Mouse (Mus musculus) erythroblast, adult 5-6 weeks (primary cell): Measurements from ENCODE around the gene Erv3. TPM values are rescaled to one million over a fixed set of nuclear protein-coding genes. Genes with fewer than 3 reads are reported as not detected.
A peak's percentile ranks its signal among the peaks of the same experiment; 100 is the strongest.

ENCODE experiments used
- ATAC-seq: replicated peaks from 2 replicates; pipeline ENCODE4 v1.8.0; 2016; ENCODE audit warnings: moderate number of reproducible peaks, mild to moderate bottlenecking, moderate TSS enrichment, inconsistent platforms; ENCODE audit not compliant: poor library complexity, low FRiP score, severe bottlenecking
- total RNA-seq, 2 experiments: library from RNA; stranded (forward) in 1 of 2; stranded (reverse) in 1 of 2; fragments of 150-400 nt in 1 of 2; fragments of 200-764, 138-1000 nt in 1 of 2; gene quantifications; 2 replicates each; pipeline versions ENCODE4 v1.2.3 to v1.2.4; 2015 to 2017; ENCODE audit warnings: low replicate concordance in 2 of 2

Gene Erv3
- total RNA-seq, 2 experiments from 2014 or later, result not detected

DNA sequence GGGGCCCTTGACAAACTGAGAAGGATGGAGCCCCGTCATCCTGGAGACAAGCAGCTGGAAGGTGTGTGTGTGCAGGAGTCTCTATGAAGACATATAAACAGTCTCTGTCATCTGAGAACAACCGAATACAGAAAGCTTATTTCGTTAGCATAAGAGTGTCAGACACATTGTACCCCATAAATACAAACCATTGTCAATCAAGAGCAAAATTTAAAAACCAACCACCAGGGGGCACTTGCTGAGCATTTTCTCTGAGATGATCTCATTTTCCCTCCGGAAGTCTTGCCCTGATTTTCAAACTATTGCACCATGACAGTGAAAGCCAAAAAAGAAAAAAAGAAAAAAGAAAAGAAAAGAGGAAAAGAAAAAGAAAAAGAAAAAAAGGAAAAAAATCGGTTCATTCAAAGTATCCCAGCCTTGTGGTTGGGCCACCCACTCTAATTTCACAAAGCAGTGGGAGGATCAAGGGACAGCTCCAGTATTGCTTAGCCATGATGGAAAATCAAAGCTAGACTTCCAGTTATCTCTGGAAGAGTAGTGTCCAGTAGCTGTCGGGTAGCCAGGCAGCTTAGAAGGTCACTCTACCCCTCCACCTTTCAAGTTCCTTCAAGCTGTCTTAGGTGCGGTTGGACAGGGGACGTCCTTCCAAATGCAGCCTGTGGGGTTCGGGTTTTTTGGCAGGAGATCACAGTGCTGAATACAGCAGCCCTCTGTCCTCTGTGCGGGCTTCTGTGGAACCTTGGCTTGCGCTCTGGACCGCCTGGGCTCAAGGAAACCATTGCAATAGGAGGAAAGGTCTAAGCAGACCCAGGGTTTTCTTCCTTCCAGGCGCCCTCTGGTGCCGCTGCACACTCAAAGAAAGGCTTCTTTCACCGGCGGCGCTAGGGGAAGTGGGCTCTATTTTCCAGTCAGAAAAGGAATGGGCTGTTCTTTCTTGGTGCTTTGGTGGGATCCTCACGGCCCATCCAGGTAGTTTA lies 31.3 kb downstream of the Erv3 start:
- no peak for ATAC-seq

DNA sequence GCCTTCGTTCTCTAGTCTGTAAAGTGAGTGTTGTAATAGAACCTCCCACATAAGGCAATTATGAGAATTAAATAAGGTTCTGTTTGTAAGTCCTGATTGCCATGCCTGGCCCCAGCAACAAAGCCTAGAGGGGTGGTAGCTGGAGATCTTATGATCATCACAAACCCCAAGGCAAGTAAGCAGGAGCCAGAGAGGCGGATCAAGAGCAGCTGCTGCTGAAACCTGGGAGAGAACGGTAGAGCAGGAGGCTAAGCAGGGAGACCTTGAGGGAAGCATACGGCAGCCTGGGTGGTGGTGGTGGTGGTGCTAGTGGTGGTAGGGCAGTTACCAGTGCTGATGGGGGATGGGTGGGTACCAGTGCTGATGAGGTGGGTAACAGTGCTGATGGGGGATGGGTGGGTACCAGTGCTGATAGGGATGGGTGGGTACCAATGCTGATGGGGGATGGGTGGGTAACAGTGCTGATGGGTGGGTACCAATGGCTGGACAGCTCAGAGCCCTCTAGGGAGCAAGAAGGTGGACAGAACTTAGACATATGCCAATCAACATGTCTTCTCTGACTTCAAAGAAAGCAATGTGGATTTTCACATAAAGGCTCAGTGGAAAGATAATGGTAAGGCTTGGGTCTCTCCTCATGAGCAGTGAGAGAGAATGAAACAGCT lies 32.4 kb downstream of the Erv3 start:
- ATAC-seq, result peak; percentile 8; the same call in 1 of the 2 replicates

- ATAC-seq, result peak; percentile 88
These were observed 34.0 kb downstream of the Erv3 start for GRCm38 (mm10) chr2:131825498-131825897.

DNA sequence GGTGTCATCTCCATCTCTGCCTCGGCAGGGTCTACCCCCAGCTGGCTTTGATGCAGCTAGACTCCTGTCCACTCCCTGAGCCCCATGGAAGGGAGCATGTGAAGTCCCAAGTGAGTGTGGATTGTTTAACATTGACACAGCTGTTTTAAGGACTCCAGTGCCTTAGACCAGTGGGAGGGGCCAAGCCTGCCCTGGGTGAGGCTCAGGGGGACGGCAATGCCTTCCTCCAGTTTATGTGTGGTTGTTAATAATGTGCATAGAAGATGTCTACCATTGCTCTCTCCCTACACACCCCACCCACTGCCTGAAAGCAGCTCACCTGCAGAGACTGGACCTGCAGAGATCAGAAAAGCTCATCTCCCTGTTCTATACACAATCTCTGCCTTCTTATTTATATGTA lies 35.6 kb downstream of the Erv3 start:
- 0 out of 2 replicates have a peak, but pooled peaks have one; percentile 12 for ATAC-seq

- no peak for ATAC-seq
These were observed 37.1 kb downstream of the Erv3 start for GRCm38 (mm10) chr2:131822492-131822891.

DNA sequence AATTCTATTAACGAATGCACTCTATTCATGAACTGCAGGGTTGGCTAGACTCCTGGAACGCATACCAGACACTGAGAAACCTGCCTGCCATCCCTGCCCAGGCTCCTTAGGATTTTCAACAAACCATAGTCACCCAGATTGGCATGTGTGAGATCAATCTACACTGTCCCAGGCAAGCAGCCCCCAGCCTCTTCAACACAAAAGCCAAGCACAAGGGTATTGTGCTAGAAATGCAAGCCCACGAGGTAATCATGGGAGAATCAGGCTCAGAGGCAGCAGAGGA lies 37.9 kb downstream of the Erv3 start:
- no peak for ATAC-seq

DNA sequence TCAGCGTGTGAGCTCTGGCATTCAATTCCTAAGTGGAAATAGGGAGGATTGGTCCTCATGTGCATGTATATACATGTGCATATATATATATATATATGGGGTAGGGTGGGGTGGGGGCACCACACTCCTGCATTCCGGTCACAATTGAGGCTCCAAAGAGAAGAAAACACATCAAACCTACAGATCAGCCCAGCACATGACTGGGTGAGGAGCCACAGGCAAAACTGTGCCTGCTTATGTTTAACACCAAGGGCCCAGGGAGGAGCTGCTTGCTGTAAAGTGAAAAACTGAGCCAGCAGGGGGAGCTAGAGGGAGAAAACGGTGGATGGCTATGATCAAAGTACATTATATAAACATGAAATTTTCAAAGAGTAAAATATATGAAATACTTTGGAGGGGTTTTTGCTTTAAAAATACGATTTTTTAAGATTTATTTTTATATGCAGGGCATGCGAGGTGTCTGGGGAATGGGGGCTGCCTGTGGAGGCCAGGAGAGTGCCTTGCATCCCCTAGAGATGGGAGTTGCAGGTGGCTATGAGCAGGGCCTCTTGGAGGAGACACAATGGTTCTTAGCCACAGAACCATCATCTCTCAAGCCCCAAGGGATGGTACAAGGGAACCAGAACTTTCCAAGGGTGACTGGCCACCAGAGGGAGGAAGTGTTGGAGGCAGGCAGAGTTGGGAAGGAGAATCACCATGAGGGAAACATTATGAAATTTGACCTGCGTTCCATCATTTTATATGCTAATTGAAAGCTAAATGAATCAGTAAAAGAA lies 38.4 kb downstream of the Erv3 start:
- ATAC-seq, result peak; percentile 50

- peak; percentile 83 for ATAC-seq
These were observed 39.4 kb downstream of the Erv3 start for GRCm38 (mm10) chr2:131820088-131820675.

DNA sequence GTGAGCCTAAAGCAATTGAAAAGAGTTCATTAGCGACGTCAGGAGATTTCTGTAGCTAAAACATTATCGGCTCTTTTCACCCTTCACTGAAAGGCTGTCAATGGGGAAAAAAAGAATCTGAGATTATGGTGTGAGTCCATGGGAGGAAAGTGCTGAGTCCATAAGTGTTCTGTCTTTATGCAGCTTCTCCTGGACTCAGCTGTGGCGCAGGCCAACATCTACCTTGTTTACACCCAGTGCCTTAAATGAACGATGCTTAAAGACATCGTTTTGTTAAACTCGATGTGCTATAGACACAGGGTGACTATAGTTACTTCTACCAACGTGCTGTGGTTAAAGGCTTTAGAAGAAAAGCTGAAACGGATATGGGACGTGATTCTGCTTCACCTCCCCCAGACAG lies 45.2 kb downstream of the Erv3 start:
- ATAC-seq, result no peak

GRCm38 (mm10) chr2:131813437-131813836 lies 46.1 kb downstream of the Erv3 start:
- ATAC-seq, result no peak

DNA sequence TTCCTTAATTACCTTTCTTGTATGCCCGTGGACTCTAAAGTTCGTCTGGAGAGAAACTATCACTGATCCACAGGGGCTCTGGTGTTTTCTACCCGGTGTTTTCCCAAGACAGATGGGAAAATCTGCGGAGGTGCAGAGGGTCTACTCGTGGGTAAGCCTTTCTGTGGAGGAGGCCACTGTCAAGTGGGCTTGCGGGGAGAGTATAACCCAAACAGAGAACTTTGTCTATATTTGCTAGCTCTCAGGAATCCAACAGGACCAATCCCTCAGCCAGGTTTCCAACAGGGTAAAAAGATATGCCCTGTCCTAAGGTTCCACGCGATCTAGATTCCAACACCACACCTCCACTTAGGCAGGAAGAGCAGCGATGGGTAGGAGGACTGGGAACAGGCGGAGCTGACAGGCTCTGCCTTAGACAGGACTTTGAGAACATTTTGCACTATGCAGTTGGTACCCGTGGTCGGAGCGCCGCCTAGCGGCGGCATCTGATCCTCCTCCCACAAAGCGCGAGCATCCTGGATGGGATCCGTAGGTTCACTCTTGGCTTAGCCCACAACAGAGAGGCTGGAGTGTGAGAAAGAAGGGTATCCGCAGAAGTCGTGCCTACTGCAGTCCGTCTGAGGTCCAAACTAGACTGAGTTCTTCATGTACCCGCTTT lies 46.9 kb downstream of the Erv3 start:
- ATAC-seq, result peak; percentile 78

DNA sequence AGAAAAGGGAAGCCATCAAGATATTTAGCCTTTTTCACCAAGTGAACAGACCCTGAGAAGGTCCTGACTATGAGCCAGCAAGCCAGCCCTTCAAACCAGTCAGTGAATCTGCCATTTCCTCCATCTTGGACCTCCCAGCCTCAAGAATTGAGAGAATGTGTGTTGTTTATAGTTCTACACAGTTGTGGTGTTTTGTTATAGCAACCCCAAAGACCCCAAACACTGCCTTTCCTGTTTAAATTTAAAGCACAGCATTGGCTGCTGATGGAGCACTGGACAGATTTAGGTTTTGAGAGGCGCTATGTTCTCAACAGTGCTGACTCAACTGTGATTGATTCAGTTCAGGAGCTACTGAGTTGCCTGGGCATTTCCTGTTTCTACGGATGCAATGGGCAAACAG lies 47.9 kb downstream of the Erv3 start:
- ATAC-seq, result no peak

GRCm38 (mm10) chr2:131808856-131809255 lies 50.7 kb downstream of the Erv3 start:
- no peak for ATAC-seq

- ATAC-seq, result no peak
These were observed 51.9 kb downstream of the Erv3 start for GRCm38 (mm10) chr2:131807660-131808059.

DNA sequence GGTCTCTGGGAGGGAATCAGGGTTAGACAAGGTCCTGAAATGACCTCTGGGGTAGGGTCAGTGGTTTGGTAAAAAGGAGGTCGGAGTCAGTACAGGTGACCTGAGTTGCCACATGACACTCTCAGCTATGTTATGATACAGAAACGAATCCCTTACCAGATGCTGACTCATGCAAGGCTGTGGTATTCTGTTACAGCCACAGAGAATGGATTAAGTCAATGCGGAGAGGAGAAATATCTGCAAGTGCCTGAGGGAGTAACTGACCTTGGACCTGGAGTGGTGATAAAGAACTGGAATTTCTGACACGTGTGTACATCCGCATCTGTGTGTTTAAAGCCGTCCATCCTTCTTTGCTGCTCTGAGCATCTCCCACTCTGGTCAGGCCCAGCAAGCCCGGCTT lies 52.7 kb downstream of the Erv3 start:
- no peak for ATAC-seq

GRCm38 (mm10) chr2:131805306-131805705 lies 54.2 kb downstream of the Erv3 start:
- no peak for ATAC-seq

DNA sequence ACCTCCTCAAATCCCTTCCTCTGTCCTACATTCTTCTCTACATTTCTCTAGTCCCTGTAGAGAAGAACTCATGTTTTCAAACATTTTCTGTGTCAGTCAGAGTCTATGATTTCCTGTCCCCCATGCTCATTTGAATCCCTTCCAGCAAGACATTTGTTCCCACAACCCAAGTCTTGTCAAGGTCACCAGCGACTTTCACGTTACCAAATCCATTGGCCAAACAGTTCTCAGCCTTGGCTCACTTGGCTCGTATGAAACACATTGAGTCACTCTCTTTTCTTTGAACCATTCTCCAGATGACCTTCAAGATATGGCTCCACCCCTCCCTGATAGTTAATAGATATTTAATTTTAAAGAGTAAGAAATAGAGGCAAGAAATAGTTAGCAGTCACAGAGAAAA lies 55.7 kb downstream of the Erv3 start:
- no peak for ATAC-seq
